Mouse (Mus musculus): Measurements from ENCODE around the gene Med16.

The Med16 gene

DNA sequence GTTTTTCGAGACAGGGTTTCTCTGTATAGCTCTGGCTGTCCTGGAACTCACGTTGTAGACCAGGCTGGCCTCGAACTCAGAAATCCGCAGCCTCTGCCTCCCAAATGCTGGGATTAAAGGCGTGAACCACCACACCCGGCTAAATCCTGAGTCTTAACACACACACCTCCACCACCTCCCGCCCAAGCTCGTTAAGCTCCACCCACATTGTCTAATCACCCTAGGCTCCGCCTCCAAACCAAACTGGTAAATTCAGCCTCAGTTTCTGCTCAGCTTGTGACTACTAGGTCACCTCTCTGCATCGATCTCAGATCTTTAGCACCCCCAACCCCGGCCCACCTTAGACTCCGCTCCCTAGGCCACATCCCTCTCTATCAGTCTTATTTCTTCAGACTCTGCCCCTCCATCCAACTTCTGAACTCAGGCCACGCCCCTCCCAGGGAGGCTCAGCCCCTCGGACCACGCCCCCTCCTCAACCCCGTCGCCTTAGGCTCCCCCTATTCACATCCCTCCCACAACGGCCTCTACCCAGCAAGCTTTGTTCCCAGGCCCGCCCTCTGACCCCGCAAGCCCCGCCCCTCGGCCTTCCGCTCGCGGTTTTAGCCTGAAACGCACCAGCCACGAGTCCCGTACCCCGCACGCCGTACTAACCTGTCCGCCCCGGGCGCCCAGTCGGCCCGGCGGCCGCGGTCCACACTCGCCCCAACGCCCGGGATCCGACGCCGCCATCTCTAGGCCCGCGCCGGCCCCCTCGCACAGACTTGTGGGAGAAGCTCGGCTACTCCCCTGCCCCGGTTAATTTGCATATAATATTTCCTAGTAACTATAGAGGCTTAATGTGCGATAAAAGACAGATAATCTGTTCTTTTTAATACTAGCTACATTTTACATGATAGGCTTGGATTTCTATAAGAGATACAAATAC is at the start of gene Med16:
TSS of gene Med16 (minus strand) at position 757 of the 925 bp plus-strand sequence.
- CTCF ChIA-PET = interaction anchor here (0.6 to 0.7 kb wide), 2 partner anchors 13 to 396 kb away, joined by 3 read pairs; no protein-coding TSS in a partner anchor

DNA sequence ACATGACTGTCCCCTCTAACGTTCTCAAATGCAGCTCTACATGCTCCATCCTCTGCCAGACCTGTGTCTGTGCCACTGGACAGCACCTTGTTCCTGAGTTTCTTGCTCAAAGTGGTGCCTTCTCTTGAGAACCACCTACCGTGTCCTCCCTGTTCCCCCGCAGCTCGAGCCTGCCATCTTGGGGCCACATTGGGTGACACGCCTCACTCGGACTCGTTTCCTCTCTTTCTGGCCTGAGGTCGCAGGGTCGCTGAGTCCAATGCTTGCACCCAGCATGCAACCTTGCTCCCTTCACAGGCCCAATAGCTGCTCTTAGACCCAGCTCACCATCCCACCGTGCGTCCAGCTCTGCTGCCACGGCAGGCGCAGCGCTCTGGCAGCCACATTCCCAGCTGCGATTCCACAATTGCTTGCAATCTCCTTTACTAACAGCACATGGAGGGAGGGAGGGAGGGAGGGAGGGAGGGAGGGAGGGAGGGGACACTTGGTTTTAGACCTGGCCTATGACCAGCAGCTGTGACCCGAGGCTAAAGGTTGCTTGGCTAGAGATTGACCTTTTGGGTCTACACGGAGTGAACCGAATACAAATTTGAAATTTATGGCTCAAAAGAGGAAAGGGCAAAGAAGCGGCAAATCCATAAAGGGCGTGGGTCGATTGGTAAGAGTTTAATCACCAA is 49.6 kb upstream of the Med16 start:
- CTCF ChIA-PET = interaction anchor here (0.5 to 2.0 kb wide), 9 partner anchors 18 to 468 kb away, joined by 3 to 33 read pairs (median 3); partner anchors contain the start of gene Arid3a

DNA sequence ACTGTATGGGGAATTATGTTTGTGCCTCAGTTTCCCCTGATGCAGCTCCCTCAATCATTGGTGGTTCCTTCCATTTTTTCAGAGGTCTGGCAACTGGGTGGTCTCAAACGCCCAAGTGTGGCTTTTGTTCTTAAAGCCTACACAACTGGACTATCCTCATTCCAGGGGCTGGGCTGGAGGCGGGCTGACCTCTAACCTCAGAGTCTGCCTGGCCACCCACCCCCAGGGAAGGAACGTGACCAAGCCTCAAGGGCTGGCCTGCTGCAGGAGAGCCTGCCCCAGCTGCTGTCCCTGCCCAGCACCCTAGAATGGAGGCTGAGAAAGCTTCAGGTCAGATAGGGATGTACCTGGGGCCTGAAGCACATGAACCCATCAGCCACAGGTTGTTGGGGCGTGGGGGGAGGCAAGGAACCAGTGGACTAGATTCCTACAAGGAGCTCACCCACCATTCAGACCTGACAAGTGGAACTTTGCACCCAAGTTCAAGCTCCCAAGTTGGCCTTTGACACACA is 48.0 kb upstream of the Med16 start:
- CTCF ChIA-PET = interaction anchor here (1.0 to 2.0 kb wide), 5 partner anchors 11 to 72 kb away, joined by 3 to 33 read pairs (median 11); partner anchors contain the start of gene Arid3a

DNA sequence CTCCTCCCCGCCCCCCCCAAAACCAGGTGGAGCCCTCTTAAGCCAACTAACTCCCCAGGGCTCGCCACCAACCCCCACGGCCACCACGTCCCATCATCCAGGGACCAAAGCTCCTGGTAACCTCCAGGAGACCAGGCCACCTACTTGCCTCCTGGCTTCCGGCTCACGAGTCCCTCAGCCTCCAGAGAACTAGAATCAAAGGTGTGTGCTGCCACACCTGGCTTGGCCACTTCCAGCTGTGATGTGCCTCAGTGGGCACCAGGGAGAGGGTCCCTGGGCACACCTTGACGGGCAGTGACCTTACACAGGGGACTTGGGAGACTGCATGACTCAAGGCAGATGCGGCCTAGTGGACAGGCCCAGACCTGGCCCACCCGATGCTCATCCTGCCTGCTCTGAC is 47.0 kb upstream of the Med16 start:
- CTCF ChIA-PET = interaction anchor here (0.7 to 1.4 kb wide), 2 partner anchors 30 to 72 kb away, joined by 4 to 7 read pairs; no protein-coding TSS in a partner anchor

DNA sequence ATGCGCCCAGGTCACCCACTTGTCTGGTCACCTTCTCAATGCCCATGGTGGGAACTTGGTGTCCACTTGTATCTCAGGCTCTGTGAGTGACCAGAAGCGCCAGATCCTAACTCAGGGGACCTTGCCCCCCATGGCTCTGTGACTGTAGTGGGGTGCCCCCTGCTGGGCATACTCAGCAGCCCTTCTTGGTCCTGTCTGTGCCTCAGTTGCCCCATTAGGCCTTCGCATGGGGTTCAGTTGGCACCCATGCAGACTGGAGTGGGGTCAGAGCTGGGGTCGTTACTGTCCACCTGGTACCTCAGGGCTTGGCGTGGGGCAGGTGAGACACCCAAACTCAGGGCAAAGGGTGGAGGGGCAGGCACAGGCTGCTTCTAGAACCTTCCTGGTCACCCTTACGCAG is 45.2 kb upstream of the Med16 start:
- CTCF ChIA-PET = interaction anchor here (0.7 to 2.4 kb wide), 5 partner anchors 15 to 207 kb away, joined by 4 to 14 read pairs (median 4); partner anchors contain the start of gene Arid3a

DNA sequence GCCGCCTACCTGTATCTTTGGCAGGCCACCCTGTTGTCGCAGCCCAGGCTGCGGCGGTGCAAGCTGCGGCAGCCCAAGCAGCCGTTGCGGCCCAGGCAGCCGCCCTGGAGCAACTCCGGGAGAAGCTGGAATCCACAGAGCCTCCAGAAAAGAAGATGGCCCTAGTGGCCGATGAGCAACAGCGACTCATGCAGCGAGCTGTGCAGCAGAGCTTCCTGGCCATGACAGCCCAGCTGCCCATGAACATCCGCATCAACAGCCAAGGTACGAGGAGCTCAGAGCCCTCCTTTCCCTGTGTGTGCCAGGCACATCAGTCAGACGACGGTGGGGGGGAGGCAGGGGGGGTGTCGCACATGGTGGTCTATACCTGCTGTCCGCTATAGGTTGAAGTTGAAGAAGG is 41.9 kb upstream of the Med16 start:
- CTCF ChIA-PET = interaction anchor here (0.6 kb wide), 1 partner anchor 23 kb away, joined by 9 read pairs; no protein-coding TSS in a partner anchor

DNA sequence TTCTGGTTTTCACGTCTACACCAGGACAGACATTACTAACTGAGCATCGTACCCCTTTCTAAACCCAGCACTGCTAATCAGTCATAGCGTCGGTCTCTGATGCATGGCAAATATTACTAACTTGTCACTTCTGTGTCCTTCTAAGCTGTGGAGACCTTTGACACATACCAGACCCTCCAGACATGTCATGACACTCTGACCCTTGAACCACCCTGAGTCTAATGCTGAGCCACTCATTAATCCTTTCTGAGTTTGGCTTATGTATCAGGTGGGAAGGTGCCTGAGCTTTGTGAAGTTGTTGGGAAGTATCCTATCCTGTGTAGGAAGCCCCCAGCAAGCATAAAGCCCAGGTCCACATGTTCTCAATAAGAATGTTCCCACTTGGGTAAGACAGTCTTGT is 41.1 kb upstream of the Med16 start:
- CTCF ChIA-PET = interaction anchor here (0.6 kb wide), 2 partner anchors 26 to 92 kb away, joined by 3 to 16 read pairs; no protein-coding TSS in a partner anchor

DNA sequence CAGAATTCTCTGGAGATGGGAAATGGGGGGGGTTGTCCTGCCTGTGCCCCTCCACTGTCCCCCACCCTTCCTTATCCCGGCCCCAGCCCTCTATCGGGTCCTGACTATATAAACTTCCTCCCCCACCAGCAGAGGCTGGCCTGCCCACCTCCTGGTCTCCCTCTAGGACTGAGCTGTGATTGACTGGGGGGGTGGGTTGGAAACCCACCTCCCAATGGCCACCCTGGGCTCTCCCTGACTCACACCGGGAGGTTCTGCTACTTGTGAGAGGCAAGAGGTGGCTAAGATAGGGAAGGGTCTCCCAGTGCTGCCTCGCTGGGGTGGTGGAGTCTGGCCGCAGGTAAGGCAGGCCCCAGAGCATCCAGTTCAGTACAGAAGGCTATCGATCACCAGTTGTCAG is 38.8 kb upstream of the Med16 start:
- CTCF ChIA-PET = no interaction called here

DNA sequence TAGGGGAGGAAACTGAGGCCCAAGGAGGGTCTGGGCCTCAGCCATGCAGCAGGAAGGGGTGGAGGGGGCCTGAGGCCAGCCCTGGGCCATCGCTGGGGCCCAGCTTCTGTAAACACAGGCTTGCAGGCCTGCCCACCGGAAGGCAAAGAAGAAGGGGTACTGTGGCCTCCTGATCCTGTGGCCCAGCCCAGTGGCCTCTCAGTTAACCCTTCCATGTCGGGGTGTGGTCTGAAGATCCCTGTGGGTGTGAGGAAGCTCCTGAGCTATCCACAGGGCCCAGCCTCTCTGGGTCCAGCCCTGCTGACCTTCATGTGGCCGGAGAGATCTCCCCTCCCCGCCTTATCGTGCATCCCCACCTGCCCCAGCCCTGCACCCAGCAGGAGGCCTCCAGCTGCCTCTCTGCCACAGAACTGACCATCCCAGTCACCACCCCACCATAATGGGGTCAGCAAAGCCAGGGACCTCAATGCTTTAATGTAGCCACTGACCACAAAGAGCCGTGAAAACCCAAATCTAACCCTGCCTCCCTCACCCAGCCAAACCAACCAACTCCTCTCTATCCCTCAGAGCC is 38.1 kb upstream of the Med16 start:
- CTCF ChIA-PET = no interaction called here

DNA sequence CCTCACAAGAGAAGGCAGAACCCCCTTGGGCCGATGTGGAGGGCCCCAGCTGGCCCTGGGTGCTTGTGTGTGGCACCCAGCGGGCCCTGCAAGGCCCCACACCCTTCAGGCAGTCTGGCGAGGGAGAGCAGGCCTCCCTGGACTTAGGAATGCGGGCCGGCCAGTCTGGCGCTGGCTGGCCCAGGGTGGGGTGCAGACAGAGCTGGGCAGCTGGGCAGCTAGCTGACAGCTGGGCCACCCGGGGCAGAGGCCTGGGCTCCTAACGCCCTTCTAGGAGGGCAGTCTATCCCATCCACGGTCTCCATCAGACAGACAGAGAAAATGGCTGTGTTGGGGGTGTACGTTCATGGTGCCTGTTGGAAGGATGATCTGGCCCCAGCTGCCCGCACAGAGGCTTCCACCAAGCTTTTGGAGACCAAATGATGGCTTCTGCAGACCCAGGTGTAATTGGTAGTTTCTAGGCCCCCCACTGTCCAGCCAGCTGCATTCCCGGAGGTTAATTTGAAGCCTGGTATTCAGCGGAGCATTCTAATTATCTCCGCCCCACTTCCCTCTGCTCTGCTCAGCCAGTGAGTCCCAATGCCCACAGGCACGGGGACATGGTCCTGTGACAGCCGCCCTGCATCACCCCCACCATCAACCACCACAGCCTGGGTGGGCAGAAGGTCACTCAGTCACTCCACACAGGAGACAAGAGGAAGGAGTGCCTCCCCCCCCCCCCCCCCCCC is 36.9 kb upstream of the Med16 start:
- CTCF ChIA-PET = interaction anchor here (1.1 kb wide), 2 partner anchors 10 to 12 kb away, joined by 8 to 13 read pairs; no protein-coding TSS in a partner anchor

DNA sequence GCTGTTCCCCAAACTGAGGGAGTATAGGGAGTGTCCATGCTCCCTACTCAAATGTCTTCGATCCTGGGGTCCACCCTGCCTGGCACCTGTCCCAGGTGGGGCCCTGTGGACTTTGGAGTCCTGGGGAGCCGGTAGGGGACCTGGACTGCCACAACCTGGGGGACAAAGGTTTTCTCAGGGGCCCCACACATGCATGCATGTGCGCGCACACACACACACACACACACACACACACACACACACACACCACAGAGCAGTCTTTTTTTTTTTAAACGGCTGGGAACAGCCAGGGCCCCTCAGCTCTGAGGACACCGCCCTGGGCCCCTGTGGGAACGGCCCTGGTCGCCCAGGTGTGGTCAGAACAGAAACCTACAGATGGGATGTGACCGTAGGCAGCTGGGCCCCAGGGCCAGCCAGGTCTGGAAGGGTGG is 34.8 kb upstream of the Med16 start:
- CTCF ChIA-PET = no interaction called here

DNA sequence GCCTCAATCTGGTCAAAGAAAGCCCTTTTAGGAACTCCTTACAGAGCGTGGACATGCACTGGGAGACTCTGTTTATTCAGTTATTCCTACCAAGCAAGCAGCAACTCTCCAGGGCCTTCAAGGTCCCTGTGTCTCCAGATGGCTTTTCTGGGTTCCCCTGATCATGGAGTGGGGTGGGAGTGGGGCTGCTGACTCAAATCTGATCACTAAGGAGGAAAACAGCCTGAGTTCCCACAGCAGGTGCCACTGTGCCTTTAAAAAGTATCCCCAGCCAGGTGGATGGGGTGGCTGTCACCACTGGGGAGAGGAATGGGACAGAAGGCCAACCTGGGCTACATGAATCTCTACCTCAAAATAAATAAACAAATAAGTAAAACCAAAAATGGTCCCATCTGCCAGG is 34.3 kb upstream of the Med16 start:
- CTCF ChIA-PET = interaction anchor here (0.7 kb wide), 1 partner anchor 1255 kb away, joined by 7 read pairs; no protein-coding TSS in a partner anchor

DNA sequence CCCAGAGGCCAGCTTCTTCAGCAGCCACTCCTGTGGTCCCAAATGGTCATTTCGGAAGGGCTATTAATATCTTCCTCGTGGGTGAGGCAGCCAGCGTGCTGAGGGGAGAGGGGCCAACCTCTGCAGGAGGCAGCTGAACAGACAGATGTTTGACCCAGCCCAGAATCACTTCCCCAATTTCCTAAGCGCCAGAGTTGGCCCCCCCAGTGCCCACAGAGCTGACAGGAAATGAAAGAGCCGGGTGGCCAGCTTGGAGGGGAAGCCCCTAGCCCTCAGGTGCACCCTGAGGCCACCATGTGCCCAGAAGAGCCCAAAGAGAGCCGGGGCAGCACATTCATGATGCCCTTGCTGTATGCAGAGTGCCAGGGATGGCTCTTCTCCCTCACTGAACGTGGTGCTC is 32.0 kb upstream of the Med16 start:
- CTCF ChIA-PET = interaction anchor here (0.7 to 1.0 kb wide), 2 partner anchors 18 to 990 kb away, joined by 3 read pairs; no protein-coding TSS in a partner anchor

DNA sequence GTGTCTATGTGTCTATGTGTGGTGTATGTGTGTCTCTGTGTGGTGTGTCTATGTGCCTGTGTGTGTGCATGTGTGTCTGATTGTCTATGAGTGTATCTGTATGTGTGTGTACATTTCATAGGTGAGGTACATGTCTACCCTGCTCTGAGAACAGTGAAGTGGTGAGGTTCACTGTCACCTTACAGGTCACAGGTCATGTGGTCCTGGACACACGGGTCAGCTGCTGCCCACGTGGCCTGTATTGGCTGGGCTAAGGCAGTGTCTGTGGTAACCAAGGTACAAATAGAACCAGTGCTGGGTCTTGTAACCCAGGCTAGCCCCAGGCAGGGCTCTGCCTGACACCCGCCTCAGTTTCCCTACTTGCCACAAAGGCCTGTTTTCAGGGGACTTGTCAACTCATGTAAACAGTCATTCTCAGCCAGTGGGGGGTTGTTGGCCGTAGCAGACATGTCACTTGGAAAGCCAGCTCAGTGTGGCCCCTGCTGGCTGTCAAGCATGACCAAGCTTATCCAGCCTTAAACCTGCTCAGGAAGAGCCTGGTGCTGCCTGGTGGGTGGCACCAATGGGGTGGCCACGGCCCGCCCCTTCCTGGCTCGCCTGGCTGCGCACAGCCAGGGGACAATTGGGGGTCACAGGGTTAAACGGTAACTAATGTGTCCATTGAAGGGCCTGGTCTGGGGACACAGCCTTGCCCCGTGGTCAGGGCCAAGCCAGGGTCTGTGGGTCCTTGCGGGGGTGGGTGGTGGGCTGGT is 29.2 kb upstream of the Med16 start:
- CTCF ChIA-PET = interaction anchor here (0.5 to 1.8 kb wide), 4 partner anchors 10 to 55 kb away, joined by 3 to 7 read pairs (median 6); no protein-coding TSS in a partner anchor

DNA sequence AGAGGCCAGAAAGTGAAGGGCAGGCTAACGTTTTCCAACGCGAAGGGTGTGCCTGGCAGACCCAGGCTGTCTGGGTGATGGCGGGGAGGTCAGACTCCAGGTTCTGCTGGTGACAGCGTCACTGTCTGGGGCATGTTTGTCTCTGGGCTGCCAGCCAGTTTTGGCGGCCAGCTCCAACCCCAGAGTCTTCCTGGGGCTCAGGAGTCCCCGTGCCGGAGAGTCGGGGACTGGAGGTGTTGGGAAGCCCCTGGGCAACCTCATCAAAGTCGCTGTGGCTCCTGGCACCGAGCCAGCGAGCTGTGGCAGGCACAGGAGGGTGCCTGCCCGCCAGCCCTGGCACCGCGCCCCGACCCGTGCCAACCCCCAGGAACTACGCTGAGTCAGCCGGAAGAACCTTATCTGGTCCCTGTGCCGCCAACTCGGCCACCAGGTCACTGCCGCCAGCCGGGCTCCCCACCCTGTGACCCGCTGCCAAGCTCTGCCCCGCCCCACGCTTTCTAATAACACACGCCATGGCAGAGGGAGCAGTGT is 28.3 kb upstream of the Med16 start:
- CTCF ChIA-PET = no interaction called here

DNA sequence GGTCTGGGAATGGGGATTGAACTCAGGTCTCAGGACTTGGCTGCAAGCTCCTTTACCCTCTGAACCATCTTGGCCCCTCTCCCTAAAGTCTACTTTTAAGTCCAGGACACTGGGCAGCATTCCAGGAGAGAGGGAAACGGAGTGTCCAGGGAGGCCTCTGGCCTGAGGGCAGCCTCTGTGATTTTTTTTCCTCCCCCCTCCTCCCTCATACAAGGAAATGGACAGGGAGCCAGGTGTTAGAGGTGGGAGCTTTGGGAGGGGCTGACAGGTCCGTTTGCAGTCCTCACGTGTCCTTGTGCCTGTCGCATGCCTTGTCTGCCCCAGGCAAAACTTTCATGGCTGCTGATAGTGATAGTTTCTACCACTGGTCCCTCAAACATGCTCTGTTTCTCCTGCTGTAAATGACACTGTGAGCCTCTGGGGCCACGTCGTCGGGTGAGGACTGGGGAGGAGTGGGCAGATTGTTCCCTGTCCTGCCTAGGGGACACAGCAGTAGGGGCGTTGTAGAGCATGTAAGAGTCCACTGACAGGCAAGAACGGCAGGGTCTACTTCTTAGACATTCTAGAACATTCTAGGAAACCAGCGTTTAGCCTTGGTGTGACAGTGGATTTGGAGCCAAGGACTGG is 27.7 kb upstream of the Med16 start:
- CTCF ChIA-PET = interaction anchor here (0.7 kb wide), 2 partner anchors 10 to 50 kb away, joined by 3 to 8 read pairs; no protein-coding TSS in a partner anchor

DNA sequence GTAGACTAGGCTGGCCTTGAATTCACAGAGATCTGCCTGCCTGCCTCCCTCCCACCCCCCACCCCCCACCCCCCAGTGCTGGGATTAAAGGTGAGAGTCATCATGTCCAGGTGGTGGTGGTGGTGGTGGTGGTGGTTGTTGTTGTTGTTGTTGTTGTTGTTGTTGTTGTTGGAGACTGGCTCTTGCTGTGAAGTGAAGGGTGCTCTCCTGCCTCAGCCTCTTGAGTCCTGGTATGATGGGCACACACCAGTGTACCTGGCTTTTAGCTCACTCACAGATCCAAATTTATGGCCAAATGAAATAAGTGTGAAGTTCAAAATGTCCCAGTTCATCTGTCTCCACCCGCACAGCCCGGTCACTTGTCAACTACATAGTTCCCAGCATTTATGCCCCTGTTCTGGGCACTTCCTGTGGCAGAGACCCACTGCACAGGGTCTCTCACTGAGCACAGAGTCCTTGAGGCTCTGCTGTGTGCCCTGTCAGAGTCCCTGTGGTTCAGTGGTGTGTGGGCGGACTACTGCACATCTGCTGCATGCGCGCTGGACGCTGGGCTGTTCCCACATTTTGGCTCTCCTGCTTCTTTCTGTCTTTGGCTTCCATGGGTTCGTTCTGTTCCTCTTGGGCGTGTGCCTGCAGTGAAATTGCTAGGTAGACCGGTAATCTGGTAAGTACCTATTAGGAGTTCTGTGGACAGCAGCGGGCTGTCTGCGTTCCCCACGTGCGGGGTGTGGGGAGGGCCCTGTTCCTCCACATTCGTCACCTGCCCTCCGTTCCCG is 26.3 kb upstream of the Med16 start:
- CTCF ChIA-PET = interaction anchor here (0.6 kb wide), 1 partner anchor 19 kb away, joined by 4 read pairs; no protein-coding TSS in a partner anchor

DNA sequence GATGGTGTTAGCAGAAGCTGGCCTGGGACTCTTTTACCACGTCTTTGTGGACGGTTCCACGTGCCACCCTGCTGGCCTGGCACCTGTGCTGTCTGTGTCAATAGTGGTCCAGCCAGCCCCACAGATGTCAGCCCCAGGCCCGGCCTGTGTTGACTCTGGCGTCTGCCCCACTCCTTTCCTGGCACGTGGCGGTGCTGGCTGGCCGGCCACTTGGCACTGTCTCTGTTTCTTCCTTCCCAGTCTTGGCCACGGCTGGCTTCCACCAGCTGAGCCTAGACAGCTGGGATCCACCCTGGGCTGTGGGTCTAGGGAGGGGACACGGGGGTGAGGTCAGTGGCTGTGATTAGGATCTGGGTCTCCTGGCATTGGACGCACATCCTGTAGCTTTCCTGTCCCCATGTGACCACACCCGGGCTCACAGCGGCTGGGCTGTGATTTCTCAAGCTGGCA is 25.6 kb upstream of the Med16 start:
- CTCF ChIA-PET = interaction anchor here (0.6 kb wide), 1 partner anchor 99 kb away, joined by 8 read pairs; no protein-coding TSS in a partner anchor
